Mouse (Mus musculus) forebrain, embryonic 10.5 days (tissue): ENCODE results near the gene Cwc22. TPM values are rescaled to one million over a fixed set of nuclear protein-coding genes. Genes with fewer than 3 reads are reported as not detected.

Experiments used
- DNase-seq: peaks from one replicate; pipeline ENCODE4 v3.0.0-alpha.2; 2017; ENCODE audit warnings: low spot score; ENCODE audit errors: extremely low spot score
- H3K27ac ChIP-seq: fragments of 300-500 bp; sonication (generic); 2 replicates; pipeline ENCODE4 v1.5.1; 2016; ENCODE audit warnings: mild to moderate bottlenecking
- H3K27me3 ChIP-seq: fragments of 300-500 bp; sonication (generic); 2 replicates; pipeline ENCODE4 v1.6.1; 2016; ENCODE audit warnings: mild to moderate bottlenecking; ENCODE audit not compliant: poor library complexity, severe bottlenecking
- H3K36me3 ChIP-seq: fragments of 300-500 bp; sonication (generic); replicated peaks from 2 replicates; pipeline ENCODE4 v1.6.1; 2016; ENCODE audit warnings: mild to moderate bottlenecking, moderate library complexity
- H3K4me1 ChIP-seq: fragments of 300-500 bp; sonication (generic); 2 replicates; pipeline ENCODE4 v1.6.1; 2016
- H3K4me3 ChIP-seq: fragments of 300-500 bp; sonication (generic); 2 replicates; pipeline ENCODE4 v1.5.1; 2016; ENCODE audit warnings: mild to moderate bottlenecking, moderate library complexity
- H3K9me3 ChIP-seq: fragments of 300-500 bp; sonication (generic); 2 replicates; pipeline ENCODE4 v1.6.1; 2016; ENCODE audit warnings: mild to moderate bottlenecking, moderate library complexity
- whole genome bisulfite sequencing: fragments of 180-500 bp; shearing (Covaris S2); methylation state at CpG from one replicate; pipeline ENCODE4 v1.1.7; 2016; 5-methylcytosine and 5-hydroxymethylcytosine counted together
- polyA plus RNA-seq: library from polyadenylated mRNA; unstranded; fragments of >200 nt; fragmentation: Nextera tagmentation; extraction: Ambion mirVana; gene quantifications from 2 replicates; pipeline ENCODE4 v1.2.1, GENCODE M21; 2016

The Cwc22 gene
- polyA plus RNA-seq, 1 experiment from 2014 or later = 43.1 TPM

GRCm38 (mm10) chr2:77888826-77889225, 57.3 kb downstream of the Cwc22 start:
- WGBS = 85% methylated on average over 2 of the region's 2 CpGs
- Histone ChIP-seq H3K9me3 (no peaks in the 10 kb centered on the region), H3K4me3 (no peak overlapping the region), H3K4me1 (no peaks in the 10 kb centered on the region), H3K27ac (no peak overlapping the region), H3K27me3 (no peaks in the 10 kb centered on the region), H3K36me3 (peaks cover 15% of the 10 kb centered on the region)
- DNase-seq = no peak

- 91% methylated on average over 6 of the region's 6 CpGs for WGBS
- H3K9me3 ChIP-seq = no peaks in the 10 kb centered on the region
Observed at GRCm38 (mm10) chr2:77888056-77888455, 58.1 kb downstream of the Cwc22 start.

GRCm38 (mm10) chr2:77887166-77887565, 59.0 kb downstream of the Cwc22 start:
- Histone ChIP-seq H3K9me3 (no peaks in the 10 kb centered on the region), H3K4me3 (no peak overlapping the region), H3K36me3 (no peaks in the 10 kb centered on the region), H3K27ac (no peak overlapping the region), H3K27me3 (no peaks in the 10 kb centered on the region), H3K4me1 (no peaks in the 10 kb centered on the region)
- DNase-seq = no peak
- WGBS = 95% methylated on average over 4 of the region's 4 CpGs

More at GRCm38 (mm10) chr2:77888056-77888455, 58.1 kb downstream of the Cwc22 start:
- no peaks in the 10 kb centered on the region for H3K4me1 ChIP-seq
- H3K27ac ChIP-seq = no peak overlapping the region
- H3K36me3 ChIP-seq = peaks cover 7% of the 10 kb centered on the region
- DNase-seq = no peak
- no peak overlapping the region for H3K4me3 ChIP-seq
- H3K27me3 ChIP-seq = no peaks in the 10 kb centered on the region

DNA sequence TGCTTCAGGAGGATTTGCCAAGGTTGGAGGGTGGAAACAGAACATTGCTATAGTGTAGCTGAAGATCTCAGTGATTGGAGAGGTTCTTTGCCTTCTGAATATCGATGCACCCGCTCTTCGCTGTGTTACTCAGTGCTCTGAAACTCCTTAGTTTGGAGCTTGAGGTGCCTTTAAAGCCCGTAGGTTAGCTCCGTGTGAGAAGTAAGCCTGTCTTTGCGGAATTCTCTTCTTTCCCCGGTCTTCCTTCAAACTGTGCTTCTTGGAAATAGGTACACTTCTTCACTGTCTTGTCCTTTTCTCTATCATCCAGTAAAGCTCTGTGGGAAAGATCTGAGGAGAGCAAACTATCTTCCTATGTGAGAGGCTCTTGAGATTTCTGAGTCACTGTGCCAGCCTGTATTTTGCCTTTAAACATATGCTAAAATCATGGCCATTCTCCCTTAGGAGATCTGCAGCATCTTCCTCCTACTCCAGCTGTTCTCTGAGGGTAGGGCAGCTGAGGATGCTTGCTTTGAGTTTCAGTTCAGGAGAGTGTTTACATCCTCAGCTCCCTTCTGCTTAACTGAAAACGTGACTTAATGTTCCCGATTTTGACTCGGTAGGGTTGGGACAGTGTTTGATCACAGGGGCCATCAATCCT, 60.6 kb downstream of the Cwc22 start:
- no peak for DNase-seq
- Histone ChIP-seq H3K4me3 (no peak overlapping the region), H3K27ac (no peak overlapping the region), H3K9me3 (no peaks in the 10 kb centered on the region), H3K27me3 (no peaks in the 10 kb centered on the region), H3K36me3 (no peaks in the 10 kb centered on the region), H3K4me1 (no peaks in the 10 kb centered on the region)
- WGBS = 90% methylated on average over 10 of the region's 10 CpGs

DNA sequence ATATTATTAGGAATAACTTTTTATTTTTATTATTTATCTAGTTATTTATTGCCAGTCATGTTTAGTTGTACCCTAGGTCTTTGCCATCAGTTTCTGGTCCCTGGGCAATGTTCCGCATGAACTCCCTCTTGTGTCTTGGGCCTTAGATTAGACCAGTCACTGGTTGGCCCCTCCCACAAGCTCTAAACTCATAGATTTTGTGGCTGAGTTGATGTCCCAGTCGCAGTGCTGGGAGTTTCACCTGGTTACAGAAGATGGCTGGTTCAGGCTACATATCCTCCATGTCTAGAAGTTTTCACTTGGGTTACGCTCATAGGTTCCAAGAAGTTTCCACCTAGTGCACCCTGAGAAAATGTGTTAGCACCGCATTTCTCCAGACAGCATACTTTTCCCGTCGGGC, 61.1 kb downstream of the Cwc22 start:
- H3K9me3 ChIP-seq = no peaks in the 10 kb centered on the region
- no peak overlapping the region for H3K4me3 ChIP-seq
- H3K36me3 ChIP-seq = no peaks in the 10 kb centered on the region
- H3K27me3 ChIP-seq = no peaks in the 10 kb centered on the region
- no peak for DNase-seq
- whole genome bisulfite sequencing = 90% methylated on average over 6 of the region's 6 CpGs
- H3K27ac ChIP-seq = no peak overlapping the region
- H3K4me1 ChIP-seq = no peaks in the 10 kb centered on the region

- no peak overlapping the region for H3K27ac ChIP-seq
- no peaks in the 10 kb centered on the region for H3K27me3 ChIP-seq
- no peak for DNase-seq
- H3K4me3 ChIP-seq = no peak overlapping the region
- no peaks in the 10 kb centered on the region for H3K9me3 ChIP-seq
- no peaks in the 10 kb centered on the region for H3K36me3 ChIP-seq
- H3K4me1 ChIP-seq = no peaks in the 10 kb centered on the region
- WGBS = 95% methylated on average over 3 of the region's 3 CpGs
Observed at GRCm38 (mm10) chr2:77884491-77884890, 61.7 kb downstream of the Cwc22 start.

- no peaks in the 10 kb centered on the region for H3K36me3 ChIP-seq
- no peak for DNase-seq
- H3K4me3 ChIP-seq = no peak overlapping the region
- 89% methylated on average over 4 of the region's 4 CpGs for WGBS
- H3K27ac ChIP-seq = no peak overlapping the region
- no peaks in the 10 kb centered on the region for H3K4me1 ChIP-seq
- no peaks in the 10 kb centered on the region for H3K9me3 ChIP-seq
- H3K27me3 ChIP-seq = no peaks in the 10 kb centered on the region
Observed at GRCm38 (mm10) chr2:77882961-77883360, 63.2 kb downstream of the Cwc22 start.

DNA sequence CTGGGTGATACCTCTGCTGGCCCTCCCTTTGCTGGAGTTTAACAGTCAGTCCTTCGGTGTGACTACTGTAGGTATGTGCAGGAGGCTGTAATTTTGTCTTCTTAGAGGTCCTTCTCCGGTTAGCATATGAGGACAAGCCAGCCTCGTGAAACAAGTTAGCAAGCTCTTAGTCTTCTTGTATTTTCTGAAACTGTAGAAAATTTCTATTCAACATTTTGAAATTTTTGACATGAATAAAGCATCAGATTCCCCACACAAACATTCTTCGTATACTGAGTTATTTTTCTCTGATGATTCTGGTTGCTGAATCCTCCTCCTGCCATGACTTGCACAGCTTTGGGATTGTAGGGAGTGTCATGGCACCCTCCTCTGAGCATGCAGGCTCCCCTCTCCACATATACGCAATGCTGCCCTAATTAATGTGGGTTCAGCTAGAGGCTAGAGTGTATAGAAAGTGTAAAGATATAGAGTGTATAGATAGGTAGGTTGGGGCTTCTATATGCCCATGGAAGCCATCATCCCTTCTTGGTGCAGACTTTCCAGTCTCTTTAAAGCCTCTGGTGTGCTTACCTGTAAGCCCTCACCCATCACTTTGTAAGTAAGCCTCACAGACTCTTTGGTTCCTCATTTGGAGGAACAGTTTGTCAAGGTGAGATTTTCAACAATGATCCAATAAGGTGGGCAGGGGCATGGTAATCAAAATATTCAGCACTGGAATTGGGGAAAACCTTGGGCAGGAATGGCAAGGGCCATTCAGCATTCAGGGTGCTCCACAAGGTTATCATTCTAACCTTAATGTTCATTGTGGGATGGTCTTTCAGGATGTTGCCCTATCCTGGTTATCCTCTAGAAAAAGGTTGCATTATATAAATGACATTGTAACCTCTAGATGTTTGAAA, 64.6 kb downstream of the Cwc22 start:
- DNase-seq = no peak
- Histone ChIP-seq H3K4me3 (no peak overlapping the region), H3K9me3 (no peaks in the 10 kb centered on the region), H3K4me1 (no peaks in the 10 kb centered on the region), H3K27ac (no peak overlapping the region), H3K36me3 (no peaks in the 10 kb centered on the region), H3K27me3 (no peaks in the 10 kb centered on the region)
- WGBS = 92% methylated on average over 5 of the region's 5 CpGs

DNA sequence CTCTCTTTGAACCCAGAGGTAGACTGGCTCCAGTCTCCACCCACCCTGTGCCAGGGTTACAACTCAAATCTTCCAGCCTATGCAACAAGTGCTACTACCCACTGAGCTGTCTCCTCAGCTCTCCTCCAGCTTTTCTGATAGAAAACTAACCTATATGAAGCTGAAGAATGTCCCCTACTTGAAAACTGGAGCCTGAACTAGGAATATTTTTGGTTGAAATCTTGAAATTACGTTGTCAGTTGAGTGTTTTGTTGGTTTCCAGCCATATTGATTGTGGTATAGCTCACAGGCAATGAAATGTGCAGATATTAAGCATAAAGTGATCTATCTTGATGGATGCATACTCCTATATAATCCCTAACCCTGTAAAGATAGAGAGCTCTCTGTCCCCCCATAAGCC, 65.8 kb downstream of the Cwc22 start:
- Histone ChIP-seq H3K4me3 (no peak overlapping the region), H3K27ac (no peak overlapping the region), H3K36me3 (no peaks in the 10 kb centered on the region), H3K4me1 (no peaks in the 10 kb centered on the region), H3K27me3 (no peaks in the 10 kb centered on the region), H3K9me3 (no peaks in the 10 kb centered on the region)
- WGBS = 79% methylated on average over 1 of the region's 1 CpGs
- DNase-seq = no peak

DNA sequence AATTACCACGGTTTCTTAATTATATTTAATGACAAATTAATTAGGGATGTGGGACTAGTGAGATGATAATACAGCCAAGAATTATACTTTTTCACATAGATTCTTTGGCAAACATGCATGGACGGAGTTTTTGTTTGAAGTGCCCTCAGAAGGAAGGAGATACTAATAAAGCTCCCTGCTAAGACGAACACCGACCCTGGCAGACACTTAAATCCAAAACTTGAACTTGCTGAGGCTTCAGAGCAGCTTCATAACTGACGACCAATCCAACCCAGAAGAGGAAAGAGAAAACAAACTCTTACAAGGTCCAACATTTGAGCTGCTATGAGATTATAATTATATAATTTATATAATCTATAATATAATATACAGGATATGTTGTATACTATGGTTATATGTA, 66.4 kb downstream of the Cwc22 start:
- no peaks in the 10 kb centered on the region for H3K36me3 ChIP-seq
- no peaks in the 10 kb centered on the region for H3K4me1 ChIP-seq
- H3K27ac ChIP-seq = no peak overlapping the region
- WGBS = 82% methylated on average over 5 of the region's 5 CpGs
- no peaks in the 10 kb centered on the region for H3K27me3 ChIP-seq
- no peaks in the 10 kb centered on the region for H3K9me3 ChIP-seq
- DNase-seq = no peak
- H3K4me3 ChIP-seq = no peak overlapping the region

DNA sequence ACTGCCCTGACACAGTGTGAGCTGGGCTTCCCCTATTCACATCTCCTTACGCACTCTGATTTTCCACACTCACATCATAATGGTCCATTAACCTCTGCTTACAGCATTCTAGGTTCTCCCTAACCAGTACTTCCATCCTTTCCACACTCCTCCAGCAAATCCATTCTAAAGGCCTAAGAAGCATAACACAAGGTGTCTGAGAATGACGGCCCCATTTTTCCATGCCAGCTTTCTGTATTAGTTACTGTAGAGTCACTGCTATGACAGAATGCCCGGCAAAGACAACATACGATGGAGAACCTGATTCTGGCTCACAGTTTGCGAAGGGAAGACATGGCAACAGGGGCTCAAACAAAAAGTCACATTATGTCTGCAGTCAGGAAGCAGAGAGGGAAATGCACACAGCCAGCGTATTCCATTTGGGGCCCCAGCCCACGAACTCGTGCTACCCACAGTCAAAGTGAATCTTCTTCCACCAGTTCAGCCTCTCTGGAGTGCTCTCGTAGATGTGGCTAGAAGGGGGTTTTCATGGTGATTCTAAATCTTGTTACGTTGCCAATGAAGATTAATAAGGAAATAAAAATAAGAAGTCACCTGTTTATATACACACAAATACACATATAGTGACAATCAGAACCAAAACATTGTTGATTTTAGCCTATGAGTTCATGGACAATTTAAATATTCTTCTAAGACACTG, 68.9 kb downstream of the Cwc22 start:
- H3K4me1 ChIP-seq = no peaks in the 10 kb centered on the region
- no peaks in the 10 kb centered on the region for H3K9me3 ChIP-seq
- no peak overlapping the region for H3K27ac ChIP-seq
- H3K36me3 ChIP-seq = no peaks in the 10 kb centered on the region
- no peak overlapping the region for H3K4me3 ChIP-seq
- no peaks in the 10 kb centered on the region for H3K27me3 ChIP-seq
- no peak for DNase-seq
- WGBS = 90% methylated on average over 10 of the region's 10 CpGs

GRCm38 (mm10) chr2:77876331-77876730, 69.8 kb downstream of the Cwc22 start:
- Histone ChIP-seq H3K27me3 (no peaks in the 10 kb centered on the region), H3K36me3 (no peaks in the 10 kb centered on the region), H3K9me3 (no peaks in the 10 kb centered on the region), H3K4me3 (no peak overlapping the region), H3K4me1 (no peaks in the 10 kb centered on the region), H3K27ac (no peak overlapping the region)
- DNase-seq = no peak
- 90% methylated on average over 6 of the region's 6 CpGs for WGBS

GRCm38 (mm10) chr2:77875516-77875915, 70.7 kb downstream of the Cwc22 start:
- WGBS = 90% methylated on average over 4 of the region's 4 CpGs
- DNase-seq = no peak
- Histone ChIP-seq H3K4me3 (no peak overlapping the region), H3K36me3 (no peaks in the 10 kb centered on the region), H3K27me3 (no peaks in the 10 kb centered on the region), H3K9me3 (no peaks in the 10 kb centered on the region), H3K4me1 (no peaks in the 10 kb centered on the region), H3K27ac (no peak overlapping the region)
